Mouse (Mus musculus) right cerebral cortex, adult 2 months (tissue): Measurements from ENCODE around the gene Trim75.
"Not testable (repeated sequence)": the region's sequence is repeated elsewhere in the genome, so short reads cannot be mapped to it uniquely, and the experiment has no call there.

Experiments used
- DNase-seq, 2 experiments: peaks; one replicate each; pipeline ENCODE4 v3.0.0; 2021 to 2022; ENCODE audit warnings: low spot score in 2 of 2

Trim75 gene

DNA sequence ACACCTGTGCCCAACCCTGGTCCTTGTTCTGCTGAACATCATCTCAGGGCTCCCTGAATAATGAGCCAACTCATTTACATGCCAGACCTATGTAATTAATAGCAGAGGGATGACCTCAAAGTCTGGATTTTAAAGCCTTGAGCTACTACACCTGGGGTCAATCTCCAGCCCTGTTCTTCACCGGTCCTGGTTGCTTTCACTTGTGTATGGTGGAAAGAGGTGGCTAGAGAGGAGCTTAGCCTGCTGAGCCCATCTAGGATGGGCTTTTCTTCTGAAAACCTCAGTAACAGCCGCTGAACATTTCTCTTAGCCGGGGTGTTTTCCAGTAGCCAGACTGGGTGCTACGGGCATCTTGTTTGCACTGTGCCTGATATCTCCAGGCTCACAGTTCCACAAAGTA, at the start of gene Trim75:
Trim75 (minus strand) TSS at position 101 of the 400 bp plus-strand sequence.
- no peak for DNase-seq

DNA sequence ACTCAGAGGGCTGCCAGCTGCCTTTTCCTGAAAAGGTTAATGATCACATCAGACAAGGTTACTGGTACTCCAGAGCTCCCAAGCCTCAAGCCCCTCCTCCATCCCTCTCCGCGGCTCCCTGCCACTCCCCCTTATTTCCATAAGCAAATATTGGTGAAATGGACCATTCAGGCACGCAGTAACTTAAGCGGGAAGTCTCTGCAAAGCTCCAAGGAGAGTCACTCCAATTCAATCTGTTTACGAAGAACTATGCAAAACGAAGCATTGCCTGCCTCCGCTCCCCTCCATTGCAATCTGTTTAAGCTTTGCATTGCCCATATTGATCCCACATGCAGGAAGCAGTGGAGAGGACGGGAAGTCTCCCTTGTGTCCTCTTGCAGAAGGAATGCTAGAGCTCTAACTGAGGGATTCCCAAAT, 49.5 kb upstream of the Trim75 start, which contains the start of gene Apela:
Apela (minus strand) TSS at position 220 of the 417 bp plus-strand sequence.
- peak; percentile 2 to 10 for DNase-seq

GRCm38 (mm10) chr8:65034136-65034535, 46.5 kb upstream of the Trim75 start:
- DNase-seq: no peak

DNA sequence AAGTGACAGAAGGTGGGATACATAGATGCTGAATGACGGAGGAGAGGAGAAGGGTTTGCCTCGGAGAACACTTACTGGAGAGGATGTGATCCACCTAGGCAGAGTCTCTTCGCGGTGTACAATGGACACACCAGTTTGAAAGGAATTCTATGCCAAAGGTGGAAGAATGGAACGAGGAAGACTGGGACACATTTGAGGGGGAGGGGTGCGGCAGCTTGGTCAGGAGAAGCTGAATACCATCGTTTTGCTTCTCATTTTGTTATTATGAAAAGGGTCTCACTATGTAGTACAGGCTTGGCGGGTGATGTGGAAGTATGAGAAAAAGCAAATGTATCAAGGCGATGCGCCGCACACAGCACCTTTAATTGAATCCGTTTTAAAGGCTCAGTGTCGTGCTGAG, 45.4 kb upstream of the Trim75 start:
- DNase-seq: no peak

- DNase-seq: no peak
These were observed 44.5 kb upstream of the Trim75 start for GRCm38 (mm10) chr8:65032107-65032506.

- DNase-seq: no peak
These were observed 43.3 kb upstream of the Trim75 start for GRCm38 (mm10) chr8:65030735-65031485.

DNA sequence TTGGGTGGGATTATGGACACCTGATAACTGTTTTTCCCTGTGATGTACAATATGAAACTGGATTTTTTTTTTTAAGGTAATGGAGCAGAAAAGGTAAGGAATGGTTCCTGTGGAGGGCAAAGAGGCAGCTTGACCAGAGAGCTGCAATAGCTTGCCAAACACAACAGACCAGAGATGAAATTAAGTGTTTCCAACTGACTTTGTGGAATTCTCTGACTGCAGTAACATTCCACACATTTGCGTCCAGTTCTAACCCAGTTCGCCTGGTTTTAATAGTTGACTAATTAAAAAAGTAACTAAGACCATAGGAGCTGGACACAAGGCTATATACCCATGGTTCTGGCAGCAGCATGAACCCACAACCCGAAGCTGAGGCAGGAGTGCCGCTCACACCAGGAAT, 42.1 kb upstream of the Trim75 start:
- no peak for DNase-seq

DNA sequence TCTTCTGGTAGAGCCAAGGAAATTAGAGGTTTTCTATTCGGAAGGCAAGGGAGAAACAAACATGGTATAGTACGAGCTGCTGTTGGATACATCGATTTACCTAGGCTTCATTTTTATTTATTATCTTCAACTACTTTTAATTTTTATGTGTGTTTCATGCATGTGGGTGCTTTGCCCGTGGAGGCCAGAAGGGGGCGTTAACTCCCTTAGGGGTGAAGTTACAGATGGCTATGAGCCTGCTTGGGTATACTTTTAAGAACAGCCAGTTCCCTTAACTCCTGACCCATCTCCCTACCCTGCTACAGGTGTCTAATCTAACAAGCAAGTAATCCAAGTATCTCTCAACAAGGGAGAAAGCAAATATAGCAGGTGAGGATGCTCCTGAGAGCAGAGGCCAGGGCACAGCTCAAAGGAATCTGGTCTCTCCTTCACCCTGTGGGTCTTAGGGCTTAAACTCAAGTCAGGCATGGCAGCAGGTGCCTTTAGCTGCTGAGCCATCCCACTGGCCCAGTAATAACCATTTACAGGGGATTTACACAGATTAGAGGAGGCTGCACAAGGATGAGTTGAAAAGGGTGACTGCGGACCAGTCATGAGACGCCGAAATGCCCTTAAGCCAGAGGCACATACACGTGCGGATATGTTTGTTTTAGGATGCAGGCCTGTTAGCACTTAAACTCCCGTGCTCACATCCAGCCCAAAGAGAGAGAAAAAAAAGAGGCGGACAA, 41.5 kb upstream of the Trim75 start:
- no peak for DNase-seq

DNA sequence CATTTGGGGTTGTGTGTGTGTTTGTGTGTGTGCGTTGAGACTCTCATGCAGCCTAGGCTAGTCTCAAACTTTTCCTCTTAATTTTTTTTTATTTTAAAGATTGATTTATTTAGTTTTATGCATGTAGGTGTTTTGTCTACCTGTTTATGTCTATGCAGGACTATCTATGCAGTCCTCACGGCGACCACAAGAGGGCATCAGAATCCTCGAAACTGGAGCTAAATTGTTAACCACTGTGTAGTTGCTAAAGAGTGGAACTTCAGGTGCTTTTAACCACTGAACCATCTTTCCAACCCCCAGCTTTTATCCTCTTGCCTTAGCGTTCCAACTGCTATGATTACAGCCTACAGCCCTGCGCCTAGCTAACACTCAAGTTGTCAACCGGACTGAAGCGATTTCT, 34.9 kb upstream of the Trim75 start:
- peak; percentile 79 to 91 for DNase-seq

DNA sequence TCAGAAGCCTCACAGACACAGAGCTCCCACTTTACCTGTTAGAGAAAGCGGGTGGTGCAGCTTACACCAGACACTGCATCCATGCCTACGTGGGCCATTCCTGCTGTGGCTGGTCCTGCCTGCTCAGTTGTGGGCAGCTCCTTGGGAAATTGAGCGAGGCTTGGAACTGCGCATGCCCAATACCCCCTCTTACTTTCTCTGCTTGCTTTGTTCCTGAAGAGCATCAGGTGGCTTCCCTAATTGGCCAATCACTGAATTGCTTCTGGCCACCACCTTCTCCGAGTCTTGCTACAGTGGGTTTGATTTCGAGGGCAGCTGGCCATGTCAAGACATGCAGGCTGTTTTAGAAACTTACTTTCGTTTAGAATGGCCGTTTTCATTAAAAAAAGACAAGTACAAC, 30.8 kb upstream of the Trim75 start, which contains the start of the genes Trim61 and Trim60:
Trim61 (minus strand) TSS at position 101 of the 400 bp plus-strand sequence.
Trim60 (minus strand) TSS at position 162 of the 400 bp plus-strand sequence.
- DNase-seq: no peak

GRCm38 (mm10) chr8:65007616-65008015, 20.0 kb upstream of the Trim75 start:
- not testable (repeated sequence) for DNase-seq

- no peak for DNase-seq
These were observed 11.3 kb upstream of the Trim75 start for GRCm38 (mm10) chr8:64998806-64999365.

GRCm38 (mm10) chr8:64983150-64983897, 4.3 kb downstream of the Trim75 start:
- no peak for DNase-seq

- DNase-seq: no peak
These were observed 24.8 kb downstream of the Trim75 start for GRCm38 (mm10) chr8:64962836-64963235.

DNA sequence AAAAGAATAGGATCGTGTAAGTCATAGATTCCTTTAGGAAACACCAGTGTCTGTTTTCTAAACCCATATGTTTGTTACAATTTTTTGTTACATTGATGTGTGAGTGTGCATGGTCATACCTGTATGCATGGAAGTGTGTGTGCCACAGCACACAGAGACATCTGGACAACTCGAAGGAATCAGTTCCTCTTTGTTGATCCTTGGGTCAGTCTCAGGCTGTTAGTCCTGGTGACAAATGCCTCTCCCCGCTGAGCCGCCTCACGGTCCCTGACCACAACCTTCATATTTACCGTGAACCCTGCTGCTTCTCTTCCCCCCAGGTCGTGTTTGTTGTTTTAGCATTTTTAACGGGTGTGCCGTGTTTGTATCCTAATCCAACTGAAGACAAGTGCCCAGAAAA, 28.6 kb downstream of the Trim75 start:
- DNase-seq: no peak

DNA sequence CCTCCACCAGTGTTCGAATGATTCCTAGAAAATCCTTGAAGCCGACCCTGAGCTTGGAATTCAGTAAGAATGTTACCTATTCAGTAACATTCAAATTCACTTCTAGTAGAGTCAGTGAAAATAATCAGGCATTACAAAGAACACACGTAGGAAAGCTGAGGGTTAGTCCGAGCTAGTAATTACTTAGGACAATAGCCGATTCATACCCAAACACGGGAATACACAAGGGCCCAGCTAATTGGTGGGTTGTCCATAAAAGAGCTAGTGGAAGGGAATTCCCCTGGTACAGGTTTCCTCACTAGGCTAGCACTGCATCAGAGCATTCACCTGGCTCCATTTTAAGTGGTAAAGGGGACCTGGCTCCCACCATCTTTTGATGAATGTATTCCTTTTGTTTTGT, 35.5 kb downstream of the Trim75 start:
- no peak for DNase-seq

- no peak for DNase-seq
These were observed 39.3 kb downstream of the Trim75 start for GRCm38 (mm10) chr8:64948371-64948770.

DNA sequence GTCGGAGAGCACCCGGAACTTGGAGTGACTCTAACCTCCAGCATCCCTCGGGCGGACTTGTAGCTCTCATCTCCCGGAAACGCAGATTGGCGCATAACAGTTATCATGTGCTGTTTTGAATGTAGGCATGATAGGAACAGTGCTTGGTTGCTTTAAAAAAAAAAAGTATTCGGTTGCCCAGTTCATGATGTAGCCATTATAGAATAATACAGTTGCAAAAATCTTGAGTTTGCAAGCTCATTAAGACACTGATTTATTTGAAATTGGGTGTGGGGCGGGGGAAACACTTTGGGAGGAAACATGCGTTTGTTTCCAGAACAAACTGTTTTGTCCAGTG, 40.0 kb downstream of the Trim75 start:
- DNase-seq: no peak

DNA sequence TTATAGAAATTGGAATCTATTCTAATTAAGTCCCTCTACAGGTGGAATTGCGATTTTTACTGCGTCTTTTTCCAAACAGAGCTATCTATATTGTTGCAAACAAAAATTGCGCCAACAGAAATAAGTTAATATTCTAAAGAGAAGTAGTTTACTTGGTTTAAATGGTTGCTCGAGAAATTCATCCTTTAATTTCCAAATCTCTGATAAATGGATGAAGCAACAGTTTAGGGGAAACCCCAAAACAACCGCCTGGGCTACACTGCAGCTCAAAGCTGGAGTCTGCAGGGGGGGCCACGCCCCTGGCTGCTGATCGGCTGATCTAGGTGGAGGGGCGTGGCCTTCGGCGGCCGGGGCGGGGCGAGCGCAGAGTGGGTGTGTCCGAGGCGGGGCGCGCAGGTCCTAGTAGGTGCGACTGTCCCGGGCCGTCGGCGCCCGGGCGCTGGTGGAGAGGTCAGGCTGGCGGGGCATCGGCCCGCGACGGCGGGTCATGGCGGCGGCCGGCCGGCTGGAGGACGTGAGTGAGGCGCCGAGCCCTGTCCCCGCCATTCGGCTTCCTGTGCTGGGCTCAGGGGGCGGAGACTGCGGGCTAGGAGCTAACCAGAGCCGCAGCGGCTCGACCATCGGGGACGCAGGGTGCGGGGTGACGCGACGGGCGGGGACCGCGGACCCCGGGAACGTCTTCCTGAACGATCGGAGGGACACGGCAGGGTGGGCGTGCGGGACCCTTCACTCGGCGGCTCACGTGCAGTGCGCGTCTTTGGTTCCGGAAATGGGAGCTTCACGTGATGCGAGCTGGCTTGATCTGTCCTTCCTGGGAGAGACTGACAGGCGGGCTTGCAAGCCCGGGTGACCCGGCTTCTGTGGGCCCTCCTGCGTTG, 40.6 kb downstream of the Trim75 start, which contains the start of gene Tmem192:
Tmem192 (plus strand) TSS at position 366 of the 878 bp plus-strand sequence.
- DNase-seq: peak; percentile 93 to 95

DNA sequence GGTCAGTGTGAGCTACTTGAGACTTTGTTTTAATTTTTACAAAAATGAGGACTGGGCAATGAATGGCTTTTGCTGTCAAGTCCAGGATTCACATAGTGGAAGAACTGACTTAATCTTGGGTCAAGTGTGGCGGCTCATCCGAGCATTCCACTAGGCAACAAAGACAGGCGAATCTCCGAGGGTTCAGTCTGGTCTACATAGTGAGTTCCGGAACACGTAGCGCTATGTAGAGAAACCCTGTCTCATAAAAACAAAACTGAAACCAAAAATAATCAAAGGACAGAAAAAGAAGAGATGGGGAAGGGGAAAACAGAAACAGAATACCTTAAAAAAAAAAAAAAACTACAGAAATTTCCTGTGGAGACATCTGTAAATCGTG, 41.2 kb downstream of the Trim75 start:
- no peak for DNase-seq

DNA sequence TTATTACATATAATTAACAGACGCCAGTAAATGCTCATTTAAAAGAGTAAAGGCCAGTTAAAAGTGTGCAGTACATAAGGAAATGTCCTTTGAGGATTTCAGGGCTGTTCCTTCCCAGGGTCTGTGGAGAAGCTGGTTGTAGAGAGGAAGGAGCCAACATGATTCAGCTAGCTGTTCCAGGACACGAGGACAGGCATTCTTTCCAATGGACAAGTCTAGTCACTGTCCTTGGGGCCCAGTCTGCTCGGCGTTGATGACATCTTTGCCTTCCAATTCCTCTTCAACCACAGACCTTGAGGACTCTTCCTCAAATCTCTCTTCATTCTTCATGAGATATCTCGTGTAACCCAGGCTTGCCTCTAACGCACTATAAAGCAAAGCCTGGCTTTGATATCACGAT, 42.0 kb downstream of the Trim75 start:
- DNase-seq: no peak
